Mouse (Mus musculus): Measurements from ENCODE around the gene Alcam. TPM values are rescaled to one million over a fixed set of nuclear protein-coding genes. Genes with fewer than 3 reads are reported as not detected.

Gene Alcam
- total and polyA plus RNA-seq, 2 experiments: 8.7 to 52.0 TPM

DNA sequence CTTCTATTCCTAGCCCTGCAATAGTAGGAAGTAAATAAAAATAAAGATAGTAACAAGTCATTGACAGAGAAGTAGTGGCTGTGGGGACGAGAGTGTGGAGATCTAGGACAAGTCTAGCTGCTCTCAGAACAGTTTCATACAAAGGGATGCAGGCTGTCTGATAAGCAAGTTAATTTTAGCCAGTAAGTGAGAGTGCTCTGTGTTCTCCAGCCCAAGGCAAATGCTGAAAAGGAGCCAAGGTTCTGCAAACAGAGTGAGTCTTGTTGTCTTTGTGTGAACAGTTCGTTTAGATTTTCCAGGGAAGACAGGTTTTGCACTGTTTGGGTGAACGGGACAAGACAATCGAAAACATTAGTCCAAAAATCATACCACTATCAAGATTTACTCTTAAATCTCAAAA, 25.4 kb downstream of the Alcam start:
- H3K9ac ChIP-seq (ENCODE audit: low read depth, low read length): no peak overlapping the region
- no peak for TF ChIP-seq POLR2A (IDR thresholded peaks at IDR 0.05; ENCODE audit: extremely low read depth, insufficient read depth, low read length)
- no peak for TF ChIP-seq CTCF (IDR thresholded peaks at IDR 0.05; ENCODE audit: low read depth, low read length)
- H3K79me2 ChIP-seq (ENCODE audit: control insufficient read depth, insufficient read depth, low read length): peaks cover 2% of the 10 kb centered on the region; the same call in 1 of the 2 replicates
- peaks cover 4% of the 10 kb centered on the region; the same call in 1 of the 2 replicates for H3K4me1 ChIP-seq (ENCODE audit: control insufficient read depth, insufficient read depth, low read length)
- no peak overlapping the region for H3K27ac ChIP-seq (replicated peaks; ENCODE audit: insufficient read depth, low read depth, low read length)
- no peak overlapping the region for H3K4me3 ChIP-seq (ENCODE audit: insufficient read depth, low read depth, low read length)
- 13% methylated on average over 4 of the region's 4 CpGs for WGBS
- no peaks in the 10 kb centered on the region for H3K36me3 ChIP-seq (ENCODE audit: control insufficient read depth, insufficient read depth, low read length)
- DNase-seq (ENCODE audit: extremely low read depth, low read depth, low spot score): peak; percentile 94
- no peaks in the 10 kb centered on the region for H3K27me3 ChIP-seq (ENCODE audit: control insufficient read depth, insufficient read depth, low read length)

DNA sequence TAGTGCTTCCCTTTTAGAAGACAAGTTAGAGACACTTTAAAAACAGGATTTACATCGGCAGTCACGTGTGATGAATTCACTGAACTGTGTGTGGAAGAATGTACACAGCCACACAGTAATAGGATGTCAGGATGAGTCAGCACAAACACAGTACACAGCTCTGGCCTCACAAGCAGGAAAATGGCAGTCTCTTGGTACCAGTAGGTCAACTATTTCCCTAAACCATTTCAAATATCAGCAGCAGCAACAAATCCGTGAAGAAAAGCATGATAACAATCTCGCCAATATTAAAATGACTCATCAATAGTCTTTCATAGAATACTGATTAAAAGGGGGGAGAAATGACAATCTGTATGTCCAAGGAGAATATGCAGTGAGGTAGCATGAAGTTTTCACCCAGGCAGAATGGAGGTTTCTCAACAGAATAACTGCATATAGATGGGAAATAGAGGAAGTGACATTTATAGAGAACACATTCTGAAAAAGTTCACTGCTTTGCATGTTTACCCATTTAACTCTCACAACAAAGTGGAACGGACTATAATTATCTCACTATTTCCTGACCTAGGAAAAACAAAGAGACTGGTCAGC, 35.2 kb downstream of the Alcam start:
- Histone ChIP-seq H3K4me1 (ENCODE audit: control insufficient read depth, insufficient read depth, low read length) (peaks cover 13% of the 10 kb centered on the region), H3K79me2 (ENCODE audit: control insufficient read depth, insufficient read depth, low read length) (peaks cover 2% of the 10 kb centered on the region; the same call in 1 of the 2 replicates), H3K27ac (replicated peaks; ENCODE audit: insufficient read depth, low read depth, low read length) (no peak overlapping the region), H3K9ac (ENCODE audit: low read depth, low read length) (no peak overlapping the region), H3K36me3 (ENCODE audit: control insufficient read depth, insufficient read depth, low read length) (no peaks in the 10 kb centered on the region), H3K4me3 (ENCODE audit: insufficient read depth, low read depth, low read length) (no peak overlapping the region), H3K27me3 (ENCODE audit: control insufficient read depth, insufficient read depth, low read length) (no peaks in the 10 kb centered on the region)
- WGBS: 33% methylated on average over 5 of the region's 5 CpGs
- peak; percentile 59 for DNase-seq (ENCODE audit: extremely low read depth, low read depth, low spot score)
- TF ChIP-seq CTCF (IDR thresholded peaks at IDR 0.05; ENCODE audit: low read depth, low read length): no peak

DNA sequence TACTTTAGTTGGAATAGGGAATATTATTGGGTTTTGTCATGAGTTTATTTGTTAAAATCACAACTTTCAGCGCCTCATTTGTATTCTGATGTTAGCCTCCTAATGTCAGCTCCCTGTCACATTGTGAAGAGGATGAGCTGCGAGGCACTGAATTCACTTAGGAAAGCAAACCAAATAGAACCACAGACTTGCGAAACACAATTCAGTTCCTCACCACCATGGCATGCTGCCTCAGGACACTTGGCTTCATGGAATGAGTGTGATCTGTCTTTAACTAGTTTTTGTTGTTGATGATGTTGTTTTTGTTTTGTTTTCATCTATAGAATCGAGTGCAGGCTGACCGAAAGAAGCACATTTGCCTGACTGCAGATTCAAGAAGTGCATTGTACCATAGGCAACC, 35.9 kb downstream of the Alcam start:
- peaks cover 2% of the 10 kb centered on the region; the same call in 1 of the 2 replicates for H3K79me2 ChIP-seq (ENCODE audit: control insufficient read depth, insufficient read depth, low read length)

DNA sequence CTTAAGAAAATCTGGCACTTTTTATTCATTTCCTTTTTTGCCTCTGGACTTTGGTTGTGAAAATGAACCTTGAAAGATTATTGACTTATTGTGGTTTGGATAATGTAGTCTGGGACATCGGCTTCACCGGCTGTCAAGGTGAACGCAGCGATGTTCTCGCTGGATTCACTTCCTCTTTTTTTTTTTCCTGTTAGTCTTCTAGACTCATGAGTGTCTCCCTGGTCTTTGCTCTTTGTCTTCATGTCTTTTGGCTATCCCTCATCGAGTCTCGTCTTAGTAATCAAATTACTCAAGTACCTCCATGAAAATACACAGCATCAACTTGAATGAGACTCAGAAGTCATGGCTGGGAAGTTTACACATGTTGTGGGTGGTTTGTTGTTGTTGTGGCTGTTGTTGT, 36.7 kb downstream of the Alcam start:
- H3K9ac ChIP-seq (ENCODE audit: low read depth, low read length): no peak overlapping the region
- H3K27me3 ChIP-seq (ENCODE audit: control insufficient read depth, insufficient read depth, low read length): no peaks in the 10 kb centered on the region
- WGBS: 18% methylated on average over 7 of the region's 7 CpGs
- DNase-seq (ENCODE audit: extremely low read depth, low read depth, low spot score): peak; percentile 63
- H3K27ac ChIP-seq (replicated peaks; ENCODE audit: insufficient read depth, low read depth, low read length): no peak overlapping the region
- no peak for TF ChIP-seq POLR2A (IDR thresholded peaks at IDR 0.05; ENCODE audit: extremely low read depth, insufficient read depth, low read length)
- TF ChIP-seq CTCF (IDR thresholded peaks at IDR 0.05; ENCODE audit: low read depth, low read length): no peak
- H3K79me2 ChIP-seq (ENCODE audit: control insufficient read depth, insufficient read depth, low read length): peaks cover 2% of the 10 kb centered on the region; the same call in 1 of the 2 replicates
- peaks cover 13% of the 10 kb centered on the region for H3K4me1 ChIP-seq (ENCODE audit: control insufficient read depth, insufficient read depth, low read length)
- H3K36me3 ChIP-seq (ENCODE audit: control insufficient read depth, insufficient read depth, low read length): no peaks in the 10 kb centered on the region
- H3K4me3 ChIP-seq (ENCODE audit: insufficient read depth, low read depth, low read length): peak overlapping the region; percentile 10; the same call in 1 of the 2 replicates

More for the DNA sequence above, 35.9 kb downstream of the Alcam start:
- Histone ChIP-seq H3K9ac (ENCODE audit: low read depth, low read length) (no peak overlapping the region), H3K4me3 (ENCODE audit: insufficient read depth, low read depth, low read length) (no peak overlapping the region), H3K27me3 (ENCODE audit: control insufficient read depth, insufficient read depth, low read length) (no peaks in the 10 kb centered on the region), H3K4me1 (ENCODE audit: control insufficient read depth, insufficient read depth, low read length) (peaks cover 13% of the 10 kb centered on the region), H3K36me3 (ENCODE audit: control insufficient read depth, insufficient read depth, low read length) (no peaks in the 10 kb centered on the region), H3K27ac (replicated peaks; ENCODE audit: insufficient read depth, low read depth, low read length) (peak overlapping the region; percentile 34; the same call in 1 of the 2 replicates)
- TF ChIP-seq POLR2A (IDR thresholded peaks at IDR 0.05; ENCODE audit: extremely low read depth, insufficient read depth, low read length) (no peak), CTCF (IDR thresholded peaks at IDR 0.05; ENCODE audit: low read depth, low read length) (no peak)
- WGBS: 55% methylated on average over 5 of the region's 5 CpGs
- DNase-seq (ENCODE audit: extremely low read depth, low read depth, low spot score): peak; percentile 83

DNA sequence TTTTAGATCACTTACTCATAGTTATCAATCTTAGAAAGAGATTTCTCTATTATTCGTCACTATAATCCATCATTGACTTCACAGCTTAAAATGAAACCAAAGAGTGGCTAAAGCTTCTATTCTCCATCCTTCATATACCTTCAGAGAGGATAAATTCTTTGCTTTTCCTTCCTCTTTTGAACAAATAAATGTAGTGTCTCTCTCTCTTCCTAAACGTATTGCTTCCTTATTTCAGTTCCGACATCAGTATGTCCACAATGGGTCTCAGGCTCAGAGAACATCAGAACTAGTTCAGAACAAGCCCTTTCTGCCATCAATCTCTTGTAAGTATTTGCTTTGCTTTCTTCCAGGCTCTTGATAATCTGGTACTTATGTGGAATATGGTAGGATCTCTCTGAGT, 40.2 kb downstream of the Alcam start:
- Histone ChIP-seq H3K9ac (ENCODE audit: low read depth, low read length) (no peak overlapping the region), H3K4me1 (ENCODE audit: control insufficient read depth, insufficient read depth, low read length) (peaks cover 11% of the 10 kb centered on the region), H3K4me3 (ENCODE audit: insufficient read depth, low read depth, low read length) (no peak overlapping the region), H3K27ac (replicated peaks; ENCODE audit: insufficient read depth, low read depth, low read length) (no peak overlapping the region), H3K27me3 (ENCODE audit: control insufficient read depth, insufficient read depth, low read length) (no peaks in the 10 kb centered on the region), H3K79me2 (ENCODE audit: control insufficient read depth, insufficient read depth, low read length) (peaks cover 3% of the 10 kb centered on the region; the same call in 1 of the 2 replicates), H3K36me3 (ENCODE audit: control insufficient read depth, insufficient read depth, low read length) (no peaks in the 10 kb centered on the region)
- no peak for DNase-seq (ENCODE audit: extremely low read depth, low read depth, low spot score)
- 86% methylated on average over 3 of the region's 3 CpGs for WGBS
- TF ChIP-seq CTCF (IDR thresholded peaks at IDR 0.05; ENCODE audit: low read depth, low read length): no peak
- no peak for TF ChIP-seq POLR2A (IDR thresholded peaks at IDR 0.05; ENCODE audit: extremely low read depth, insufficient read depth, low read length)

DNA sequence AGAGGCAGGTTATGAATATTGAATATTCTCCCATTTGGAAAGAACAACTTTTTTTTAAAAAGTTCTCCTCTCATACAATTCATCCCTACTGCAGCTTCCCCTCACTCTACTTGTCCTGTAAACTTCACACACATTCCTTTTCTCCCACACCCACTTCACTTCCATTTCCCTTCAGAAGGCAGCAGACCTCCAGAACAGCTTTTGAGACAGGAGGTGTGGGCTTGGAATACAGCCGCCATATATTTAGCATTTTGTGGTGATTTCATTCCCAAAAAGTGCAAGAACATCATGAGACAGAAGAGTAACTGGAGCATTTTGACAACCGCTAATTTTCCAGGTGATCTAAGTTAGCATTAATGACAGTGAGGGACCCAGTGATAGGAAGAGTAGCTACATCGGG, 47.8 kb downstream of the Alcam start:
- TF ChIP-seq POLR2A (IDR thresholded peaks at IDR 0.05; ENCODE audit: extremely low read depth, insufficient read depth, low read length) (no peak), CTCF (IDR thresholded peaks at IDR 0.05; ENCODE audit: low read depth, low read length) (no peak)
- WGBS: 94% methylated on average over 3 of the region's 3 CpGs
- no peaks in the 10 kb centered on the region for H3K4me1 ChIP-seq (ENCODE audit: control insufficient read depth, insufficient read depth, low read length)
- no peak for DNase-seq (ENCODE audit: extremely low read depth, low read depth, low spot score)
- no peak overlapping the region for H3K27ac ChIP-seq (replicated peaks; ENCODE audit: insufficient read depth, low read depth, low read length)
- H3K36me3 ChIP-seq (ENCODE audit: control insufficient read depth, insufficient read depth, low read length): no peaks in the 10 kb centered on the region
- H3K9ac ChIP-seq (ENCODE audit: low read depth, low read length): no peak overlapping the region
- H3K4me3 ChIP-seq (ENCODE audit: insufficient read depth, low read depth, low read length): no peak overlapping the region
- no peaks in the 10 kb centered on the region; the same call in 1 of the 2 replicates for H3K79me2 ChIP-seq (ENCODE audit: control insufficient read depth, insufficient read depth, low read length)
- no peaks in the 10 kb centered on the region for H3K27me3 ChIP-seq (ENCODE audit: control insufficient read depth, insufficient read depth, low read length)

All from liver, adult 2 months (tissue).